Mouse (Mus musculus): ENCODE data around the gene Klc4. TPM values are rescaled to one million over a fixed set of nuclear protein-coding genes. Genes with fewer than 3 reads are reported as not detected.

Gene Klc4
- 10 to 100 TPM; 18.9 TPM for total RNA-seq (2021)

DNA sequence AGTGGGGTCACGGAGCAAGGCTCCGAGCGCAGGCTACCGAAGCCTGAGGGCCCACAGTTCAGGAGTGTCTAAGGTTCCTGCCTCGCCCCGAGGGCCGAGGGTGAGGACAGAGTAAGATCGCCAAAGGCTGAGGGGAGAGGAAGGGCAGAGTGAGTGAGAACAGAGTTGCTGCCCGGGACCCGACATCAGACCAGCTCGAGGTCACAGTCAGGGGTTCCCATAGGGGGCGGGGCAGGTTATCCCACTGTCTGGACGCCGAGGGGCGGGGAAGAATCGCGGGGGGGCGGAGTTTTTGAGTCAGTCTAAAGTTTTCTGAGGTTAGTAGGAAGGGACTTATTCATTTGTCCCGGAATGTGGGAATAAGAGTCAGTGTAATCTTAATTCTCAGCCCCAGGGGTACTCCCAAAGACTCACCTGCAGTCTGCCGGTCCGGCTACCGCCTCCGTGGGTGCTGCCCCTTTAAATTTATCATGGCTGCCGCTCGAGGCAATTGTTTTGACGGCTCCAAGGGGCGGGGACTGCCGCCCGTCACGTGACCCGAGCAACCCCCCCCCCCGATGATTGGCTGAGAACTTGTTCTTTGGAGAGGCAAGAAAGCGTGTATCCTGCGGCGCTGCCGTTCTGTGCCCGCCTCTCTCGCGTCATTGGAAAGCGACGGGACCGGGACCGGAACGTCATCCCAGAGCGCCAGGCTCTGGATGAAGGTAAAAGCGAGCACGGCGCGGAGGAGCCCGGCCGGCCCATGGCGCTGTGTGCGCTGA is at the start of gene Klc4, which contains the start of gene Mrpl2:
Gene Klc4, minus strand, starts transcription at position 462 of the 761 bp plus-strand sequence.
Gene Mrpl2, plus strand, starts transcription at position 669 of the 761 bp plus-strand sequence.
- peak; percentile 99 for DNase-seq

DNA sequence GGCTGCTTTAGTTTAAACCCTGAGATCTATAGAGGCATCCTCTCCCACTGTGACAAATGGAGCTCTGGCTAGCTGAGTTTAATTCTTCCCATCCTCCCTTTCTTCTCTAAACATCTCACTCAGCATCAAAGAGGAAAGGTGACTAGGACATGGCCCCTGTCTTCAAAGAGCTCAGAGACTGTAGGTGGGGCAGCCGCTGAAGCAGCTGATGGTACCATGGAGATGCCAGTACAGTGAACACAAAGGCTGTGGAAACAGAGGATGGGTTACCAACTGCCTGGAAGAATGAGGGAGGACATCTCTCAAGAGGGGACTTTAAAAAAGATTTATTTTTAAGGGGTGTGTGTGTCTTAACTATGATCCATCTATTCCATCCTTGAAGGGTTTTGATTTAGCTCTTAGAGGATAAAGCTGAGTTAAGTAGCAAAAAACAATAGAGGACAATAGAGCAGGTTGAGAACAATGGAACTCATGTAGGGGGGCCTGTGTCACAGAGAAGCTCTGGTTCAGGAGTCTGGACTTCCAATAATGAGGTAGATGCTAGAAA is 48.8 kb upstream of the Klc4 start:
- no peak for DNase-seq

DNA sequence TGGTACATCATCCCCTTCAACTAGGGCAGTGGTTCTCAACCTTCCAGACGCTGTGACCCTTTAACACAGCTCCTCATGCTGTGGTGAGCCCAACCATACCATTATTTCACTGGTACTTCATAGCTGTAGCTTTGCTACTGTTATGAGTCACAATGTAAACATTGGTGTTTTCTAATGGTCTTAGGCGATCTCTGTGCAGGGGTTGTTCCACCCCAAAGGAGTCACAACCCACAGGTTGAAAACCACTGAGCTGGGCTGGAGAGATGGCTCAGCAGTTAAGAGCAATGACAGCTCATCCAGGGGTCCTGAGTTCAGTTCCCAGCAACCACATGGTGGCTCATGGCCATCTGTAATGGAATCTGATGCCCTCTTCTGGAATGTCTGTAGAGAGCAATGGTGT is 45.6 kb upstream of the Klc4 start:
- DNase-seq, result no peak

DNA sequence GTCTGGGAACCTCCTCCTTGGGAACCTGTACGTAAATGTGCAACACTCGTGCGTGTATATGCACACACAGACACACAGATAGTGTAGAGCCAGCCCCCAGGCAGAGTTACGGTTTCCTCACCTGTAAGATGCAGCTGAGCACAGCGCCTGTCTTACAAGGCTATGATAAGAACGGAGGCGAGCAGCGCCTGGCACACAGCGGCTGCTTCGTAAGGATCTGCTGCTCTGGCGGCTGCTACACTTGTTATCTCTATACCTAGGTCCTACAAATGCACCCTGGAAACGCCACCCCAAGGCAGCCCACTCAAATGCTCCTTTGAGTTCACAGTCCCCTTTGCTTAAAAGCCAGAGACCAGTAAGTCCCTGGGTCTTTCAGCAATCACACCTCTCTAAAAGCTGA is 44.8 kb upstream of the Klc4 start:
- DNase-seq, result no peak

DNA sequence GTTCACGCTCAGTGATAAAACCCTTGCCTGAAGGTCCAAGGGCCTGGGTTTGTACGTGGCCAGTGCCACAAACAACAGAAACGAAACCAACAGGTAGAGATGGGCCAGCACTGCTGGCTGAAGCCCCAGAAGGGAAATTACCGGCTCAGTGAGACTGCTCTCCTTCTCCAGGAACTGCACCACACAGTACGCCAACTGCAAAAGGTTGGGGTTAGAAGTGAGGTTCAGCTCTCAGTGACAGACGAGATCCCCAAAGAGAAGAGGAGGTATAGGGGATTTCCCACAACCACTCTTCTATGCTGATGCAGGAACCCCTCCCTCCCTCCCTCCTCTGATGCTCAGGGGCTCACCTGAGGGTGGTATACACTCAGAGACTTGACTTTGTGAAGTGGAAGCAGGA is 40.1 kb upstream of the Klc4 start:
- DNase-seq, result no peak

DNA sequence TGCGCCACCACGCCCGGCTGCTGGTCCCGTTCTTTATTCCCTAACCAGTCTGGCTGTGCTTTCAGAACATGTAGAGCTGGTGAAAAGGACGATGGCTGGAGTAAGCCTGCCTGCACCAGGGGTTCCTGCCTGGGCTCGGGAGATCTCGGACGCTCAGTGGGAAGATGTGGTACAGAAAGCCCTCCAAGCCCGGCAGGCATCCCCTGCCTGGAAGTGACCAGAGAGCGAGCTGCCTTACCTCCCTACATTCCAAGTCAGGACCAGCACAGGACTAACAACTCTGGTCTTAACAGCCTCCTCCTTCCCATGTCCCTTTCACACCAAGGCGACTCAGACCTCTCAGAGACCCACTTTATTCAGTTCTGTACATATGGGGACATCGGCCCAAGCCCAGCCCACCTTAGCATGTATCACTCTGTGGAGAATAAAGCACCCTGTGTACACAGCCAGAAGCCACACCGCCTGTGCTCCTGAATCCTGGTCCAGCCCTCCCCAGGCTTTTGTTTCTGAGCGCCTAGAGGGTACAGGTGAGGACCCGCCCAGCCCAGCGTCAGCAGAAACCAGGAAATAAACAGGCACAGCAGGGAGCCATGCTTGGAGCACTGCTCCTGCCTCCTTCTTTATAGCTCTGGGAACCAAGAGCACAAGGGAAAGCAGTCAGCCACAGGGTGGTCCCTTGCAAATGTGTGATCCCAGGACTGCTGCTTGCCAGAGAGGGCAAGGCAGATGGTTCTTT is 37.0 kb upstream of the Klc4 start:
- DNase-seq, result no peak

DNA sequence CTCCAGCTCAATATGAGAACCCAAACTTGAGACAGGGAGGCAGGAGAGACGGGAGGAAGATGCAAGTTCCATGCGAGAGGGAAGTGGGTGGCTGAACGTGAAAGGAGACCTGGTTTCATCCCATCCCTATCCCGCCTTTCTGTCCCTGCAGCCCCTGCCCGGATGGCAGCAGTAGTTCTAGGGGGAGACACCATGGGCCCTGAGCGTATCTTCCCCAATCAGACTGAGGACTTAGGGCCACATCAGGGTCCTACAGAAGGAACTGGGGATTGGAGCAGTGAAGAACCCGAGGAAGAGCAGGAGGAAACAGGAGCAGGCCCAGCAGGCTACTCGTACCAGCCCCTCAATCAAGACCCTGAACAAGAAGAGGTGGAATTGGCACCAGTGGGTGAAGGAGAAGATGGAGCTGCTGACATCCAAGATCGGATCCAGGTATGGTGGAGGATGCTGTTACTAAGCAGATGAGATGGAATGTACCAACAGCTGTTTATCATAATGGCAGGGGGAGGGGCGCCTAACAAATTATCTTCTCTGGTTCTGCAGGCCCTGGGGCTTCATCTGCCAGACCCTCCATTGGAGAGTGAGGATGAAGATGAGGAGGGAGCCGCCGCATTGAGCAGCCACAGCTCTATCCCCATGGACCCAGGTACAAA is 35.8 kb upstream of the Klc4 start:
- DNase-seq, result no peak

DNA sequence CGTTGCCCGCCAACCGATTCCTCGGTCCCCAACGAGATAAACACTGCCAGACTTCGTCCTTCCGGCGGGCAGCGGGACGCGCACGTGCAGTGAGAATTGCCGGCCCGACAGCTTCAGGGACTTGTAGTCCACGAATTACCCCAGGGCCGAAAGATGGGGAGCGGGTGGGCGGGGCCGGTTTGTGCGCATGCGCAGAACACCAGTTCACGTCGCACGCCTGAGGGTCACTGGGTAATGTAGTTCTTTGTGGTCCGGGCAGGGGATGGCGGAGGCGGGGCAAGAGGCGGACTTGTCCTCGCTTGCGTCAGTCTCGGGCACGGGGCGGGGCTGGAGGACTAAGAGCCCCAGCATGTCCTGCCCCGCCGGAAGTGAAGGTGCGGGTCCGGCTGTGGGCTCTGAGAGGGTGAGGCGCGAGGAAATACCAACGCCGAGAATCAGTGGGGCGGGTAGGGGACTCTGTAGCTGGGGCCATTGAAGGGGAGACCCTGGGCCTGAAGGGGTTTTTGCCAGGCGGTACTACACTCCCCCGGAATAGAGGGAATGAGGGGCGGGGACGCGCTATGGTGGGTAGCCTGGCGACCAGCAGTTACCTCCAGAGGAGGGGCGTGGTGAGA is 35.0 kb upstream of the Klc4 start, which contains the start of gene Klhdc3:
Gene Klhdc3, minus strand, starts transcription at position 155 of the 614 bp plus-strand sequence.
- DNase-seq, result peak; percentile 98

DNA sequence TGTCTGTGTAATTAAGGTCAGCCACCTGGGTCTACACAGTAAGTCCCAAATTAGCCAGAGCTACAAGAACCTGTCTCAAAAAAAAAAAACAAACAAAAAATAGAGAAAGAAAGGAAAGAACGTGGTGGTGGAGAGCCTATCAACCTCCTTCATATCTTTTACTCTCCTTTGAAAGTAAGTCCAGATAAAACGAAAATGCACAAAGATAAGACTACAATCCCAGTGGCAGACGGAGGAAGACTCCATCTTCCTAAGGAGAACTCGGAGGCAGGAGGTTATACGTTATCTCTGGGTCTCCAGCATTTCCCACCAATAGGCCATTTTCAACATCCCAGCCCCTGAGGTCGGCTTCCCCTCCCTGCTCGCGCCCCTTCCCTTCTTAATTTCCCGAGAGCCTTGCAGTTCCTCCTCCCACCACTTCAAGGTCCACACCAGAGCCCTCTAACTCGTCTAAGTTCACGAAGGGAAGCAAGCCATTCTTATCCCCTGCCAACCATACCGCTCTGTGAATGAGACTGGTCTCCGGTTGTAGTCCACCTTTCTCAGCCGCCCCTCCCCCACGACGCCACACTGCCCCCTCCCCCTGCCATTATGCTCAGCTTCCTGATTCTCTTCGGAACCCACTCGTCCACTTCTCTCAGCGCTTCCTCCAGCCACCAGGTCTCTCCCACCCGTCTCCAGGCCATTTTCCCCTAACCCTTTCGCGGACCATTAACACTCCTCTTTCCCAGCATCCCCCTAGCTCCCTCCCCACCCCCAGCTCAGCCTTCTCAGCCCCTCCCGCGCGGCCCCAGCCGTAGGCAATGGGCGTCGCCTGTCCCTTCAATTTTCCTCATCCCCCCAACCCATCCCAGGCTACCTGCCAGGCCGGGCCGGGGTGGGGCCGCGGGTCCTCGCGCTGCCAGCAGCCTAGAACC is 34.3 kb upstream of the Klc4 start:
- peak; percentile 73 for DNase-seq

DNA sequence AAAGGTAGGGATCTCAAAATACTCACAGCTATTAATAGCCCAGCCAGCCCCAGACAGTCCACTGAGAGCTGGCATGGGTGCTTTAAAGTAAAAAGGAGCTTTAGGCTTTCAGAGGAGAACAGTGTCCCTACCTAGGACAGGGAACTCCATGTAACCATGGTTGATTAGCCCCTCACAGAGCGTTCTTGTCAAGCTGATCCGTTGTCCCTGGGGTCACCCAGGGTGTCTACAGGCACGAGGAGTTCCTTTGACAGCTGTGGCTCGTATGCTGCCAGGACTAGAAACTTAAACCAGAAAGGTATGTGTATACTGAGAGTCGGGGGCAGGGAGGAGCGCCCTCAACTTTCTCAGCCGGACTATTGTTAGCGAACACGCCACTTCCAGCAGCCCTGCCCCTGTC is 33.1 kb upstream of the Klc4 start:
- DNase-seq, result no peak

DNA sequence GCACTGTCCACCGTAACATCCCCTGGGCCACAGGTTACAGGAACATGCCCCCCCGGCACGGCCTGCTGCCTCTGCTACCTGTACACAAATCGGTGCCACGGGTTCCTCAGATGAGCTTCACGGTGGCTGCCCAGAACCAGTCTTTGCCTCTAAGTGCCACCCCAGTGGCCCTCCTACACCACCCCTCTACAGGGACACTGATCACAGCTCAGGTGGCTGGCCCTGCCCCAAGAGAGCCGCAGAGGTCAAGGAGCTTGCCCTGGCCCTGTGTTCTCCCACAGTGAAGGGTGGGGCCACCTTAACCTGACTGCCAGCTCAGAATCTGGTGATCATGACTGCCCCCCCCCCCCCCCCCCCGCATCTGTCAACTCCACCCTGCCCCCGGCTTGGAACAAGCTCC is 32.6 kb upstream of the Klc4 start, which contains the start of gene Mea1:
Gene Mea1, plus strand, starts transcription at position 378 of the 400 bp plus-strand sequence.
- peak; percentile 45 for DNase-seq

DNA sequence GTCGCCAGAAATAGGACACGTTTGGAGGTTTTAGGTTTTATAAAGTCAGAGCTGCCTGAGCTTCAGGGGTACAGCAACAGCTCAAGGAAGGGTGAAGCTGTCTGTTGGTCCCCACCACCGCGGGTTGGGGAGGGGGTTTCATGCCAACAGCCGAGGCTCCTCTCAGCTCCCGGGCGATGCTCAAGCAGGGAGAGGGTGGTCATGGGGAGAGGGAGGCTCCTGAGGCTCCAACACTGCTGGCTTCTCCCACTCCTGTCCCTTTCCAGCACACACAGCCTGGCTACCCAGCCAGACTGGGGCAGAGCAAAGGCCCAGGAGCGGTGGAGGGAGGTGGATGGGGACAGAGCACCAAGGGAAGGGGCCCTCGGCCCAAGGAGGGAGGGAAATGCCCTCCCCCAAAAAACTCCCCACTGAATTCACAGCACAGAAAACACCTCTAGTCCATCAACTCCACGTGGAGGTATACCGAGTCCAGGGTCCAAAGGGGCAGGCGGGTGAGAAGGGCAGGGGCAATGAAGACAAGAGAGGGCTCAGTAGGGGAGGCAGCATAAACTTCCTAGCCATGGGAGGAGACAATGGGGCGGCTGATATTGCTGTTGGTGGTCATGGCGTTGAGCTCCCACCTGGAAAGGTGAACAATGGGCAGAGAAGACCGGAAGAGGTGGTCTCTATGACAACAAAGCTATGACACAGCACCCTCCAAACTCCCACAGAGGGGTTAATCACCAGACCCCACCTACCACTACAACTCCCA is 28.9 kb upstream of the Klc4 start:
- DNase-seq, result no peak

DNA sequence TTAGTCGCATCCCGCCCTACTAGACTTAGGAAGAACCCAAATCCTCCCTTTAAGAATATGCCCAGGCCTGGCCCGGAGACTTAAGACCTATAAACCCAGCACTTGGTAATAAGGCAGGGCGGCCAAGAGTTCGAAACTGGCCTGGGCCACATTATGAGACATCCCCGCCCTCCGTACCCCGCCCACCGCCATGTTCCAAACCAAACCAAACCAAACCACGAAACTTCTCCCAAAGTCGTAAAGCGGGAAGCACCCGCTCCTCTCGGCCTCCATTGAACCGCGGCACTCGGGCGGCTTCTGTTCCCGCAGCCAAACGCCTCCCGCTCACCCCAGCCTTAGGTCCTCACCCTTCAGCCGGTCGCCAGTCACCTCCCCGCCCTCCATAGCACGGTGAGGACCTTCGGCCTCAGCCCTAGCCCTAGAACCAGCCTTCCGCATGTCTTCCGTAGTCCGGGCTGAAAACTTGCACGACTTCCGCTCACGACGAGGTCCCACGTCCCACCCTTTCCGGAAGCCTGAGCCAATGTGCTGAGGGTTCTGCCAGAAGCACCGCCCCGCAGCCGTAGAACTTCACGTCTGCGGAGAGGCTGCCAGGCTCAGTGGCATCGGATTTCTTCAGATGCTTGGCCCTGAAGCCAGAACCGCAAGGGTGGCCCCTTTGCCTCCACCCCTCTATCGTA is 28.2 kb upstream of the Klc4 start, which contains the start of gene Rrp36:
Gene Rrp36, minus strand, starts transcription at position 503 of the 680 bp plus-strand sequence.
- peak; percentile 93 for DNase-seq

DNA sequence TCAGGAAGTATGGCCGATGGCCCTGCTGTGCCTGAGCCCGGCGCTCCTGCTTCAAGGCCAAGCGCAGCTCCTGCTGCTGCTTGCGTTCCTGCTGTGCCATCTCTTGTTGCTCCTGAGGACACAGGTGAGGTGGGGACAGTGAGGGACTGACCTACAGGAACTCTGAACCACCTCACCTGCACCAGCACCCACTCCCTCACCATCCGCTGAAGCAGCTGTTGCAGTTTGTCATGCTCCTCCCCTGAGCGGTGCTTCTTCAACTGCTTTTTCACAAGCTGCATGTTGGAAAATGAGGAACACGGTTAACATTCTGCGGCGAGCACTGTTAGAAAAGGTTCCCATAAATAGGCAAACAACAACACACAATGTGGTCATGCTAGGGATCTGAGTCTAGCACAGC is 24.1 kb upstream of the Klc4 start:
- DNase-seq, result no peak

DNA sequence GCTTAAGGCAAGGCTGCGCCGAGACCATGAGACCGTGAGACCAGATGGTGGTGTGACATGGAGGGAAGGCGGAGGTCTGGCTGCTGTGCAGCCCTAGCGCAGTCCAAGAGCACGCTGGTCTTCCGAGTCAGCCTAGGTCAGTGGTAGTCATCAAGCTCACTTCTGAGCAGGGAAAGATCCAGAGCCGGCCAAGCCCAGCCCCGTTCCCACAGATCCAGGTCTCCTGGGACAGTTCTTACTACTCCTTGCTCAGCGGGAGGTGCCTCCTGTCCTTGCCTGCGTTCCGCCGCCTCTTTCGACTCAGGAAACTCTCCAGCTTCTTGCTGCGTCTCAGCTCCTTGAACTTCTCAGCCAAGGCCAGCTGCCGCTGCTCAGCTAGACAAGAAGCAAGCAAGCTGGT is 21.9 kb upstream of the Klc4 start:
- DNase-seq, result no peak

DNA sequence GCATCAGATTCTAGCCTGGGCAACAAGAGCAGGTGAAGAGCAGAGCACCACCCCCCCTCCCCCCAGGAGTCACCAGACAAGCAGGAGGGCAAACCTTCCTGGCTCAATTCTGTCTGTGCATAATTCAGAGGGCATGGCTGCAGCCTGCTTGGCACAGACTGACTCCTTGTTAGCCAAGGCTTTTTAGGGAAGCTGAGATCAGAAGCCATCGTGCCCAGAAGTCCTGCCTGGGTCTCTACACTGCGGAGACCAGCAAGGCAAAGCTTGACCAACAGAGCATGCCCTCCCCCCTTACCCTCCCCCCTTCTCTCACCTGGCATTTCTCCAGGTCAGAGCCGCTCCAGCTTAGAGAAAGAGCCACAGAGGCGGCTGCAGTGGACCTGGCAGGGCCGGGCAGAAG is 16.9 kb upstream of the Klc4 start:
- peak; percentile 49 for DNase-seq

DNA sequence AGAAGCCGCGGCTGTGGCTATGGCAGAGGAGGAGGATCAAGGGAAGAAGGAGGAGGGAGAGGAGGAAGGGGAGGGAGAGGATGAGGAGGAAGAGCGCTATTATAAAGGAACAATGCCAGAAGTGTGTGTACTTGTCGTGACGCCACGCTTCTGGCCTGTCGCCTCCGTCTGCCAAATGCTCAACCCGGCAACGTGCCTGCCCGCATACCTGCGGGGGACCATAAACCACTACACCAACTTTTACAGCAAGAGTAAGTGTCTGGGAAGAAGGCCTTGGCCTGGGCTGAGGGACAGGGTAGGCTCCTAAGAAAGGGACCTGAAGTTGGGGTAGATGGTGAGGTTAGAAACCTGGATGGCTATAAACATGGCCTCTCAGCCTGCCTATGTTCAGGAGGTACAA is 16.2 kb upstream of the Klc4 start:
- no peak for DNase-seq

DNA sequence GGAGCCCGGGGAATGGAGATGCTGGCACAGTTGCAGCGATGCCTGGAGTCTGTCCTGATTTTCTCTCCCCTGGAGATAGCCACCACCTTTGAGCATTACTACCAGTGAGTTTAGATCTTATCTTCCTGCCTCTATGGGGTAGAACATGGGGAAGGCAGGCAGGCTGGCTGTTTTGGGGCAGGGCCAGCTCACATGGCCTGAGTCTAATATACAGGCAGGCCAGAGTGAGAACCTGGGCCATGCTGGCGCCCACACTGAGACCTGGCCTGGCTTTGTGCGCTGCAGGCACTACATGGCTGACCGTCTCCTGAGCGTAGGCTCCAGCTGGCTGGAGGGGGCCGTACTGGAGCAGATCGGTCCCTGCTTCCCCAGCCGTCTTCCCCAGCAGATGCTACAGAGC is 15.5 kb upstream of the Klc4 start:
- DNase-seq, result no peak

DNA sequence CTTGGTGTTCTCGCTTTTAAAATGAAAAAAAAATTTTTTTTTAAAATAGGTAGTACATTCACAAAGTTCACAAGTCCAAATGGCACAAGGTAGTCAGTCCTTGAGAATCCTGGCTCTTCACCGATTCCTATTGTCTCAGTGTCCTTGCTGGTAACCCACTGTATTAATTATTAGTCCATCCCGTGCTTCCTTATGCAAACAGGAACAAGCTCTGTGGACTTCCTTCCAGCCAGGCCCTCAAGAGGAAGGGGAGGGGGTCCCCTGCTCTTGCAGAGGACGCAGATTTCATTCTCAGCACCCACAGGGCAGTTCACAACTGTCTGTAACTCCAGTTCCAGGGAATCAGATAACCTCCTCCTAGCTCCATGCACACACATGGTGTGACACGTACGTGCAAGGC is 10.2 kb upstream of the Klc4 start:
- DNase-seq, result no peak
